Mouse (Mus musculus) T-helper 2 cell (primary cell): ENCODE data around the gene Traf3.

Experiments
- in situ Hi-C: fragments of 300-600 bp; cut with MboI, MseI; formaldehyde crosslinking; loops from one replicate; pipeline ENCODE4 v1.15.1; 2025; ENCODE audit warnings: high pct_unique_total_duplicates

The Traf3 gene

GRCm38 (mm10) chr12:111165831-111166591 lies at the start of gene Traf3:
Gene Traf3, plus strand, starts transcription at chr12:111166370.
- in situ Hi-C loops: no loop called here

- in situ Hi-C loops: no loop called here
These were observed 46.6 kb upstream of the Traf3 start for GRCm38 (mm10) chr12:111119506-111120085.

GRCm38 (mm10) chr12:111120976-111121645 lies 45.1 kb upstream of the Traf3 start:
- in situ Hi-C loops: no loop called here

DNA sequence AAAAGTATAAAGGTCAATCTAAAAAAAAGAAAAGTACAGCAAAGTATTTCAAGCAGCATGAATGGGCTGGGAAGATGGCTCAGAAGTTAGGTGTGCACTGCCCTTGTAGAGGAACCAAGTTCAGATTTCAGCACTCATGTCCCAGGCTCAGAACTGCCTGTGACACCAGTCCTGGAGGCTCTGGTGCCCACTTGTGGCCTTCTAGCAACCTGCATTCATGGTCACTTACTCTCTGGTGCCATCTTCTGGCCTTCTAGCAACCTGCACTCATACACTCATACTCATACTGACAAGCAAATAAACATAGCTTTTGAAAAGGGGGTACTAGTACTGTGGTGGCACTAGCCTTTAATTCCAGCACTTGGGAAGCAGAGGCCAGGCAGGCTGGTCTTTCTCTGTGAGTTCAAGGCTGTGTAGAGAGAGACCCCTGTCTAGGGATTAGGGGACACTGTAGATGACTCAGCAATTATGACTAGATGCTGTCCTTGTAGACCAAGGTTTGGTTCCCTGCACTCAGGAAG lies 43.8 kb upstream of the Traf3 start:
- in situ Hi-C loops: no loop called here

- in situ Hi-C loops: no loop called here
These were observed 41.4 kb upstream of the Traf3 start for GRCm38 (mm10) chr12:111124601-111125260.

- in situ Hi-C loops: no loop called here
These were observed 40.5 kb upstream of the Traf3 start for GRCm38 (mm10) chr12:111125666-111126065.

DNA sequence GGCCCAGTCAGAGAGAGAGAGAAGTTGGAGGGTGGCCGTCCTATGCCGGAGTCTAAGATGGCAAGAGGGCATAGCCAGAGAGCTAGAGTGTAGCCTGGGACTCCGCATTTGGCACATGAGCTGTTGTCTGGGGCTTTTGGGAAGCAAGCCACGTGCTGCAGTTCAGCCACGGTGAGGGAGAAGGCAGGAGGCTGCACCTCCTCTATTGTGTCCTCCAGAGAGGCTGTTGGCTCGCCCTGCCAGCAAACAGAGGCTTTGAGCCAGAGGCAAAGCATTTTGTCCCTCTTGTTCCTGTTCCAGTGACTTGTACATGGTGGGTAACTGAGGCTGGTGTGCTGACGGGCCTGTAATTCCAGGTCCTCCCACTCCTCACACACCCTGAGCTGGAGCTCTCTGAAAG lies 32.0 kb upstream of the Traf3 start:
- in situ Hi-C loops: loop anchor here (10.0 kb wide), 1 partner anchor 371 kb away; no protein-coding TSS in a partner anchor

DNA sequence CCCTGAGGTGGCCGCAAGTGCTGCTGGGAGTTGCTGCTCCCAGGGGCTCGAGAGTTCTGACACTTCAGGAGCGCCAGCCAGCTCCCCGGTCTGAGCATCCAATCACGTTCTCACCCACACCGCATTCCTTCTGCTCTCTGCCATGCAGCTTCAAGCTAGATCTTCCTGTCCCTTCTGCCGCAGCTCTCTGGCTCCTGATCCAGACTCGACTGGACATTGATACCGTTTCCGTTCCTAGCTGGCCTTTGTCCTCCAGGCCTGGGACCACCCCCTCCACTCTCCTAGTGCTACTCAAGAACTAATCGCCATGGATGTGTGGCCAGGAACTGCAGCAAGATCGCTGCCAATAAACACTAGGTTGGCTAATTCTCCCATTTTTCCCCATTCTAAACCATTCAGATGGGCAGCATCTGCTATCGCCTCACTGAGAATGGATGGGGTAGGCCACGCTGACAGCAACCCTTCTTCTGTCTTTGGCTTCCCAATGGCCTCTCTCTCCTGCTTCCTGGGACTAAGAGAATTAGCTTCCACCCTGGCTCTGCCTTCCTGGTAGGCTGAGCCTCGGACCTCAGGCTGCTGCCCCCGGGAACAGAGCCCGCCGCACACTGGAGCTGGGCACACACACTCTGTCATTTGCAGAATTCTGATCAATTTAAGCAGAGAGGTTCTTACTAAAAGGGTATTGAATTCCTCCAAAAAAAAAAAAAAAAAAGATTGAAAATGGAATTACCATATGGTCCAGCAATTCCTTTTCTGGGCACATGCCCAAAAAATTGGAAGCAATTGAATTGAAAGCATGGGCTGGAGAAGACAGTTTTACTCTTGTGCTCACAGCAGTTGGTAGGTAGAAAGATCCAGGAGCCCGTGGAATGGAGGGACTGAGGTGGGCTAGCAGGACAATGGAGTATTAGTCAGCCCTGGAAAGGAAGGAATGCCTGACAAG lies 31.1 kb upstream of the Traf3 start:
- in situ Hi-C loops: loop anchor here (10.0 kb wide), 1 partner anchor 370 kb away; no protein-coding TSS in a partner anchor

DNA sequence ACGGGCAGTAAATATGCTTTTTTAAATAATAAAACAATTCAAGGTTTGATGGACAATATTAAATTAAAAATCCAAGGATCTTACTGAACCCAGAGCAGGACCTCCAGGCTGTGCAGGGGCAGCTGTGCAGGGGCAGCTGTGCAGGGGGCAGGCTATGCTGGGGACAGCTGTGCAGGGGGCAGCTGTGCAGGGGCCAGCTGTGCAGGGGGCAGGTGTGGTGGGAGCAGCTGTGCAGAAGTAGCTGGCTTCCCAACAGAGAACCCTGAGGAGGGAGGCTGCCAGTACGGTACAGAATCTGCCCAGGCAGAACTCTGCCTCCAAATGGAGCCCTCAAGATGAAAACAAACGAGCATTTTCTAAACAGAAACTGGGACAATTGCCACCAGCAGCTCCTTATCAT lies 30.2 kb upstream of the Traf3 start:
- in situ Hi-C loops: loop anchor here (10.0 kb wide), 1 partner anchor 369 kb away; no protein-coding TSS in a partner anchor

DNA sequence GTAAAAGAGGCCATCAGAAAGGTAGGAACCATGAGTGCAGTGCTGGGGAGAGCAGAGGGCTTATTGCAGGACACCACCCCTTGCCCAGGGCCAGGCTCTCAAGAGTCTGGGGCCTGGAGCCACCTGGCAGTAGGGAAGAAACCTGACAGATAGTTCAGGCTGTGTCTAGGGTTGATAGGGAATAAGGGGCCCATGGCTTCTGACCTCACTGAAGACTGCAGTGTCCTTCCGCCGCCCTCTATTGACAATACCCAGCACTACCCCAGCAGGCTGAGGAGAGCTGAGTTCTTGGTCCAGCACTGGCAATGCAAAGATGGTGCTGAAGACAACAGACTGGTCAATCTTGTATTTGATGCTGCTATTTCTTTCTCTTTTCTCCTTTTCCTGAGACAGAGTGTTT lies 29.1 kb upstream of the Traf3 start:
- in situ Hi-C loops: loop anchor here (10.0 kb wide), 1 partner anchor 368 kb away; no protein-coding TSS in a partner anchor

GRCm38 (mm10) chr12:111143005-111143508 lies 23.1 kb upstream of the Traf3 start:
- in situ Hi-C loops: no loop called here

- in situ Hi-C loops: no loop called here
These were observed 22.6 kb upstream of the Traf3 start for GRCm38 (mm10) chr12:111143509-111144063.

GRCm38 (mm10) chr12:111144598-111144997 lies 21.6 kb upstream of the Traf3 start:
- in situ Hi-C loops: no loop called here

DNA sequence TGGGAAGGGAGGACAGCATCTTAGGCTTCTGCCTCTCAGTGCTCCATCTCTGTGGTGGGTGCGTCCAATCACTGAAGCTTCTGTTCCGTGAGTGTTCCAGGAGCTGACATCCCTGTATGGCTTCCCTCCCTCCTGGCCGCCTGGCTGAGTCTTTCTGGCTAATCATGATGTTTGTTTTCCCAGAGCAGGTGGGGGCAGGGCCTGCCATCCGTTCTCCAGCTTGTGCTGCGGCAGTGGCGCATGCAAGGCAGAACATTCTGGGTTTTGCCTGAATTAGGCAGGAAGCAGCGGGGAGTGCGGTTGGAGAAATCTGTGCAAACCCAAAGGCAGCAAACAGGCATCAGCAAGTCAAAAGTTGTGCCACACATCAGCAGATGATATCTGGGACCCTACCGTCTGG lies 20.9 kb upstream of the Traf3 start:
- in situ Hi-C loops: no loop called here

DNA sequence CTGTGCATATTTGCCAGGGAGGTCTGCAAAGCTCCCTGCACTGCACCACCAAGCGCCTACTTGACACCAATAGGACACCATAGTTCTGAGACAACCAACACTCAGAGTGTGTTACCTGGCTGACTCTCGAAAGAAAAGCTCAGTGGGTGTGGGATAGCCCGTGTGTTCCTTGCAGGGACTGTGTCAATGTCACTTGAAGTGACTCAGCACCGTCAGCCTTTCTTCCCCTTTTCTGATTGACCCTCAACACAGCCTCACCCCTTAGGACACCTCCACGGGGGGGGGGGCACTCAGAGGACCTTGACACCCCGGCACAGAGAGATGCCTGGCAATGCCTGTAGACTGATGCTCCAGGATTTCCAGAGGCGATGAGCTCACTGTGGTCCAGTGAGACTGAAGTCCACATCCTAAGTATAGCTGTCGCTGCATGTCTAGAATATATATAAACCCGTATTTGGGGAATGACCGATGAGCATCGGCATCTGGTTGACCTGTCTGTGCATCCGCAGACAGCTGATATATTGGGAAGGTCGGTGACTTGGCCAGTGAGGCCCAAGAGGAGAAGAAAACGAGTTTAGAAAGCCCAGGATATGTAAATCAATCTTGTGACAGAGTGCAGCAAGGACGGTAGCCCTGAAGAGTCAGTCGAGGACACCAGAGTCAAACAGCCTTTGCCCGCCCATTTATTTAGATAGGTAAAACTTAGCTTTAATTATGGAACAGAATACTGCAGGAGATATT lies 16.5 kb upstream of the Traf3 start:
- in situ Hi-C loops: no loop called here

GRCm38 (mm10) chr12:111150236-111150596 lies 16.0 kb upstream of the Traf3 start:
- in situ Hi-C loops: no loop called here

- in situ Hi-C loops: no loop called here
These were observed 14.6 kb upstream of the Traf3 start for GRCm38 (mm10) chr12:111151422-111152156.

DNA sequence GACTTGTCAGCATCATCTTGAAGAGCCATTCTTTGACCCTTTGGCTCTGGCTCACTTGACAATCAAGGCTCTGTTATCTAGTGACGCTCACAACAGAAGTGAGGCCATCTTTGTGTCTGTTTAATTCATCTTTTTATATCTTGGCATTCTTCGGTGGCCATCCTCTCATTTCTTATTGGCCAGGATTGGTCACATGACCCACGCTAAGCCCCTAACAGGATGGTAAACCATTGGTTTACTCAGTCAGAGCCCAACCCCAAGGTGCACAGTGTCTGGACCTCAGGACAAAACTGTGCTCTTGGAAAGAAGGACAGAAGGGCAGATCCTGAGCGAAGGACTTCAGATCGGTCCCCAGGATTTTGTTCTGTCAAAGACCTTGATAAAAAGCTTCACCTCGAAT lies 13.6 kb upstream of the Traf3 start:
- in situ Hi-C loops: no loop called here
